In genomic region chr2:171228229-171228628, GRCm38 (mm10) we compare ENCODE assay signal across 10 mouse cellular contexts.
"Had no signal": no experiment of that assay in that cellular context is flagged by ENCODE, and none has a peak within 500 bp of the region (broad histone marks: within the 10 kb centered on the region; RNA-seq: fewer than 3 reads in every experiment).

No protein-coding gene starts in this region.

- DNase-seq: kidney, adult 8-10 months; kidney, postnatal 25 days; left cerebral cortex, postnatal 4 days; lung, adult 18-20 months; midbrain, embryonic 14.5 days; thymus, postnatal 4 days had no signal

- H3K27me3 ChIP-seq: limb, embryonic 13.5 days; neural tube, embryonic 12.5 days had no signal

- H3K9me3 ChIP-seq: neural tube, embryonic 12.5 days had no signal

- H3K36me3 ChIP-seq: limb, embryonic 13.5 days; neural tube, embryonic 12.5 days had no signal

- H3K27ac ChIP-seq: limb, embryonic 13.5 days; liver, embryonic 14.5 days; neural tube, embryonic 12.5 days; stomach, postnatal 0 days had no signal

- H3K4me3 ChIP-seq: limb, embryonic 13.5 days; neural tube, embryonic 12.5 days had no signal

- H3K9ac ChIP-seq: limb, embryonic 13.5 days; liver, embryonic 14.5 days; neural tube, embryonic 12.5 days had no signal

- H3K4me1 ChIP-seq: limb, embryonic 13.5 days; neural tube, embryonic 12.5 days had no signal

- H3K4me2 ChIP-seq: limb, embryonic 13.5 days; neural tube, embryonic 12.5 days had no signal
